Mouse (Mus musculus): ENCODE results near the gene Arhgap15. TPM values are rescaled to one million over a fixed set of nuclear protein-coding genes. Genes with fewer than 3 reads are reported as not detected.

The Arhgap15 gene
- total and polyA plus RNA-seq, 3 experiments: 16.6 to 40.3 (median 19.8) TPM

- H3K4me2 ChIP-seq (ENCODE audit: insufficient read depth, low read depth, poor library complexity, severe bottlenecking): no peak overlapping the region
- no peak for DNase-seq (ENCODE audit: extremely low read depth)
- TF ChIP-seq MEF2A (IDR thresholded peaks at IDR 0.05; ENCODE audit: borderline replicate concordance, low read depth, low read length) (no peak), ETS1 (conservative IDR thresholded peaks at IDR 0.05; ENCODE audit: low read depth, low read length) (no peak)
- no peaks in the 10 kb centered on the region for H3K4me1 ChIP-seq (ENCODE audit: control insufficient read depth in 1 of 2, insufficient read depth in 2 of 2)
- dilution Hi-C loops (cut with MboI; ENCODE audit: extremely low pct_ligation_motif_present, extremely low pct_unique_long_range_greater_than_20kb, low sequenced_read_pairs) (no loop called here), in situ Hi-C loops (cut with MboI; ENCODE audit: low pct_ligation_motif_present, low pct_unique_long_range_greater_than_20kb, low sequenced_read_pairs) (no loop called here)
- H3K9ac ChIP-seq (ENCODE audit: insufficient read depth, low read depth): no peak overlapping the region
- H3K79me2 ChIP-seq (replicated peaks; ENCODE audit: control insufficient read depth, extremely low read depth, insufficient read depth, poor library complexity, severe bottlenecking): no peaks in the 10 kb centered on the region
- no peaks in the 10 kb centered on the region for H3K9me3 ChIP-seq (replicated peaks; ENCODE audit: low read length)
- no peaks in the 10 kb centered on the region for H3K27me3 ChIP-seq (replicated peaks)
- H3K27ac ChIP-seq (ENCODE audit: insufficient read depth, low read depth): no peak overlapping the region
- H3K36me3 ChIP-seq (replicated peaks in 1 of 2; ENCODE audit: control insufficient read depth in 1 of 2, insufficient read depth in 1 of 2, low read length in 1 of 2): no peaks in the 10 kb centered on the region
- no peak overlapping the region for H3K4me3 ChIP-seq (replicated peaks in 1 of 3; ENCODE audit: low read depth in 2 of 3, low read length in 2 of 3, poor library complexity in 1 of 3)
Observed at GRCm38 (mm10) chr2:43939196-43939595, 190.6 kb downstream of the Arhgap15 start.

- Histone ChIP-seq H3K9ac (ENCODE audit: insufficient read depth, low read depth) (no peak overlapping the region), H3K79me2 (replicated peaks; ENCODE audit: control insufficient read depth, extremely low read depth, insufficient read depth, poor library complexity, severe bottlenecking) (no peaks in the 10 kb centered on the region), H3K36me3 (replicated peaks in 1 of 2; ENCODE audit: control insufficient read depth in 1 of 2, insufficient read depth in 1 of 2, low read length in 1 of 2) (no peaks in the 10 kb centered on the region), H3K27ac (ENCODE audit: insufficient read depth, low read depth) (no peak overlapping the region), H3K4me3 (replicated peaks in 1 of 3; ENCODE audit: low read depth in 2 of 3, low read length in 2 of 3, poor library complexity in 1 of 3) (no peak overlapping the region), H3K4me2 (ENCODE audit: insufficient read depth, low read depth, poor library complexity, severe bottlenecking) (no peak overlapping the region), H3K4me1 (ENCODE audit: control insufficient read depth in 1 of 2, insufficient read depth in 2 of 2) (no peaks in the 10 kb centered on the region), H3K9me3 (replicated peaks; ENCODE audit: low read length) (no peaks in the 10 kb centered on the region), H3K27me3 (replicated peaks) (no peaks in the 10 kb centered on the region)
- dilution Hi-C loops (cut with MboI; ENCODE audit: extremely low pct_ligation_motif_present, extremely low pct_unique_long_range_greater_than_20kb, low sequenced_read_pairs) (no loop called here), in situ Hi-C loops (cut with MboI; ENCODE audit: low pct_ligation_motif_present, low pct_unique_long_range_greater_than_20kb, low sequenced_read_pairs) (no loop called here)
- DNase-seq (ENCODE audit: extremely low read depth): no peak
- TF ChIP-seq ELF1 (IDR thresholded peaks at IDR 0.05; ENCODE audit: low read depth, low read length) (no peak), MAZ (IDR thresholded peaks at IDR 0.05; ENCODE audit: low read depth, low read length) (no peak)
Observed at GRCm38 (mm10) chr2:43945679-43946078, 197.1 kb downstream of the Arhgap15 start.

GRCm38 (mm10) chr2:43949775-43950492 lies 201.3 kb downstream of the Arhgap15 start:
- H3K36me3 ChIP-seq (replicated peaks in 1 of 2; ENCODE audit: control insufficient read depth in 1 of 2, insufficient read depth in 1 of 2, low read length in 1 of 2): no peaks in the 10 kb centered on the region
- H3K4me2 ChIP-seq (ENCODE audit: insufficient read depth, low read depth, poor library complexity, severe bottlenecking): no peak overlapping the region
- dilution Hi-C loops (cut with MboI; ENCODE audit: extremely low pct_ligation_motif_present, extremely low pct_unique_long_range_greater_than_20kb, low sequenced_read_pairs): no loop called here
- H3K4me3 ChIP-seq (replicated peaks in 1 of 3; ENCODE audit: low read depth in 2 of 3, low read length in 2 of 3, poor library complexity in 1 of 3): no peak overlapping the region
- no peak for DNase-seq (ENCODE audit: extremely low read depth)
- no peak overlapping the region for H3K9ac ChIP-seq (ENCODE audit: insufficient read depth, low read depth)
- H3K27me3 ChIP-seq (replicated peaks): no peaks in the 10 kb centered on the region
- in situ Hi-C loops (cut with MboI; ENCODE audit: low pct_ligation_motif_present, low pct_unique_long_range_greater_than_20kb, low sequenced_read_pairs): no loop called here
- no peaks in the 10 kb centered on the region for H3K4me1 ChIP-seq (ENCODE audit: control insufficient read depth in 1 of 2, insufficient read depth in 2 of 2)
- H3K9me3 ChIP-seq (replicated peaks; ENCODE audit: low read length): no peaks in the 10 kb centered on the region
- H3K79me2 ChIP-seq (replicated peaks; ENCODE audit: control insufficient read depth, extremely low read depth, insufficient read depth, poor library complexity, severe bottlenecking): no peaks in the 10 kb centered on the region
- TF ChIP-seq SIN3A (IDR thresholded peaks at IDR 0.05; ENCODE audit: low read length): no peak
- no peak for TF ChIP-seq MAZ (IDR thresholded peaks at IDR 0.05; ENCODE audit: low read depth, low read length)
- no peak for TF ChIP-seq EP300 (IDR thresholded peaks at IDR 0.05; ENCODE audit: low read length)
- TF ChIP-seq CHD1 (IDR thresholded peaks at IDR 0.05; ENCODE audit: low read depth, low read length): no peak
- TF ChIP-seq TBP (conservative IDR thresholded peaks at IDR 0.05; ENCODE audit: low read depth, low read length): no peak
- no peak for TF ChIP-seq PAX5 (IDR thresholded peaks at IDR 0.05; ENCODE audit: low read length)
- TF ChIP-seq ETS1 (conservative IDR thresholded peaks at IDR 0.05; ENCODE audit: low read depth, low read length): no peak
- TF ChIP-seq MEF2A (IDR thresholded peaks at IDR 0.05; ENCODE audit: borderline replicate concordance, low read depth, low read length): no peak
- TF ChIP-seq HCFC1 (IDR thresholded peaks at IDR 0.05; ENCODE audit: low read depth, low read length): no peak
- no peak overlapping the region for H3K27ac ChIP-seq (ENCODE audit: insufficient read depth, low read depth)

All from CH12.LX (cell line).